In the genomic region with DNA sequence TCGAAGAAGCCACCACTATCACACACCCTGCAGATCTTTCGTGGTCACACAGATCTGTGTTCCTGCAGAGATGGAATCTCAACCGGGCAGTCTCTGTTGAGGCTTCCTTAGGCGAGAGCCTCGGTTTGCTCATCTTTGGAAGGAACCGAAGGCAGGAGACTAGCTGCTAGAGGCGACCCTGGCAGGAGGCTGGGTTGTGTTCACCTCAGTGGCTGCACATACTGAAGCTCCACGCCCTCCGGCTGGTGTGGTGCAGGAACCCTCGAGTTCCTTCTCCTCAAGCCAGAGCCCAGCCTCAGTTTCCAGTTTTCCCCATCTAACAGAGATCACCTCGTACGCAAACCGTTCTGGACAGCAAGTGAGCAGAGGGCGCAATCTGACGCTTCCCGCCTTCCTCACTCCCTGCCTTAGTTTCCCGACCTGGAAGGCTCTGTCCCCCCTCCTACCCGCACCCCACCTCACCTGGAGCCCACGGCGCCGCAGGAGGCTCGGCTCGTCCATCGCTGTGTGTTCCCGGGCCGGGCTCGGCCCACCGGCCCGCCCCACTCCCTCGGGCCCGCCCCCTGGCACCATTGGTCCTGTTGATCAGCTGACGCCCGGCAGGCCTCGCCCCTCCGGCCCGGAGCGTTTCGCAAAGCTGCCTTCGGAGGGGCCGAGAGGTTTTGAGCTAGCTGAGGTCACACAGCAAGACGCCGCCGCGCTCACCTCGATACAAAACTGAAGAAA, we compare ENCODE assay signal across 7 mouse cellular contexts. TPM values are rescaled to one million over a fixed set of nuclear protein-coding genes. Genes with fewer than 3 reads are reported as not detected.
DNase-seq lines count a peak whose midpoint lies in the region; ATAC-seq and TF ChIP-seq lines count a peak whose summit lies in the region.

A gene (minus strand): TSS at position 574 of the 726 bp plus-strand sequence.

- ATAC-seq in intestine, embryonic 14.5 days (replicated peaks; ENCODE audit: low FRiP score, low TSS enrichment, low read depth) = peak; percentile 85
- peak; percentile 89 for ATAC-seq in midbrain, embryonic 12.5 days (ENCODE audit: low FRiP score, low read depth)

- H3K4me1 ChIP-seq in intestine, embryonic 14.5 days (replicated peaks; ENCODE audit: control insufficient read depth, insufficient read depth, low read length) = peaks cover 8% of the 10 kb centered on the region; the same call in 1 of the 2 replicates
- peaks cover 28% of the 10 kb centered on the region for H3K4me1 ChIP-seq in limb, embryonic 10.5 days
- H3K4me1 ChIP-seq in midbrain, embryonic 12.5 days = peaks cover 18% of the 10 kb centered on the region
- peaks cover 17% of the 10 kb centered on the region for H3K4me1 ChIP-seq in small intestine, adult 2 months (ENCODE audit: control insufficient read depth, insufficient read depth, insufficient read length, low read length)

- 0 out of 2 replicates have a peak within 1 kb of the TSS, but pooled peaks have one; percentile 17 for H3K9ac ChIP-seq in intestine, embryonic 14.5 days (ENCODE audit: low read length)
- peak within 1 kb of the TSS; percentile 2; the same call in 1 of the 2 replicates for H3K9ac ChIP-seq in midbrain, embryonic 12.5 days (replicated peaks)

- peak; percentile 93 for DNase-seq in ZHBTc4 (ENCODE audit: low read depth, low spot score)
- peak; percentile 91 for DNase-seq in embryo, embryonic 10 days (ENCODE audit: low spot score)
- DNase-seq in gastrocnemius, postnatal 25 days = peak; percentile 89
- peak; percentile 88 for DNase-seq in intestine, embryonic 14.5 days (ENCODE audit: low spot score)
- DNase-seq in limb, embryonic 10.5 days (ENCODE audit: low spot score) = peak; percentile 90

- H3K4me2 ChIP-seq in intestine, embryonic 14.5 days (ENCODE audit: low read length) = peak within 1 kb of the TSS; percentile 67
- H3K4me2 ChIP-seq in midbrain, embryonic 12.5 days (replicated peaks) = peak within 1 kb of the TSS; percentile 69

- H3K9me3 ChIP-seq in intestine, embryonic 14.5 days (ENCODE audit: control insufficient read depth, low read length) = no peaks in the 10 kb centered on the region
- H3K9me3 ChIP-seq in limb, embryonic 10.5 days (replicated peaks) = no peaks in the 10 kb centered on the region
- H3K9me3 ChIP-seq in midbrain, embryonic 12.5 days = no peaks in the 10 kb centered on the region

- H3K36me3 ChIP-seq in intestine, embryonic 14.5 days (ENCODE audit: control insufficient read depth, insufficient read depth, low read length) = no peaks in the 10 kb centered on the region
- no peaks in the 10 kb centered on the region for H3K36me3 ChIP-seq in limb, embryonic 10.5 days
- H3K36me3 ChIP-seq in midbrain, embryonic 12.5 days = no peaks in the 10 kb centered on the region
- H3K36me3 ChIP-seq in small intestine, adult 2 months (ENCODE audit: control insufficient read depth, insufficient read depth, low read length) = no peaks in the 10 kb centered on the region

- WGBS in intestine, embryonic 14.5 days = 2% methylated on average over 45 of the region's 45 CpGs
- under 1% methylated on average over 45 of the region's 45 CpGs for WGBS in limb, embryonic 10.5 days
- WGBS in midbrain, embryonic 12.5 days = 1% methylated on average over 45 of the region's 45 CpGs
- WGBS in small intestine, adult 2 months = 1% methylated on average over 45 of the region's 45 CpGs

- TF ChIP-seq POLR2A in small intestine, adult 2 months (IDR thresholded peaks at IDR 0.05; ENCODE audit: low read depth, low read length) = no peak; the same call in 1 of the 2 replicates

- H3K27ac ChIP-seq in intestine, embryonic 14.5 days (ENCODE audit: low read depth) = no peak within 1 kb of the TSS
- H3K27ac ChIP-seq in limb, embryonic 10.5 days = peak within 1 kb of the TSS; percentile 40; the same call in 1 of the 2 replicates
- H3K27ac ChIP-seq in midbrain, embryonic 12.5 days (replicated peaks) = no peak within 1 kb of the TSS
- H3K27ac ChIP-seq in small intestine, adult 2 months (ENCODE audit: insufficient read depth, low read depth, low read length) = no peak within 1 kb of the TSS; the same call in 1 of the 2 replicates

- H3K27me3 ChIP-seq in intestine, embryonic 14.5 days (replicated peaks; ENCODE audit: control insufficient read depth, insufficient read depth, low read length) = peaks cover 31% of the 10 kb centered on the region
- peaks cover 83% of the 10 kb centered on the region for H3K27me3 ChIP-seq in limb, embryonic 10.5 days (ENCODE audit: low read depth, poor library complexity, severe bottlenecking)
- H3K27me3 ChIP-seq in midbrain, embryonic 12.5 days = peaks cover 84% of the 10 kb centered on the region
- peaks cover 12% of the 10 kb centered on the region for H3K27me3 ChIP-seq in small intestine, adult 2 months (ENCODE audit: control insufficient read depth, insufficient read depth, low read length)

- peak within 1 kb of the TSS; percentile 41 for H3K4me3 ChIP-seq in intestine, embryonic 14.5 days (ENCODE audit: low read depth, low read length)
- peak within 1 kb of the TSS; percentile 63 for H3K4me3 ChIP-seq in limb, embryonic 10.5 days
- H3K4me3 ChIP-seq in midbrain, embryonic 12.5 days = peak within 1 kb of the TSS; percentile 46
- peak within 1 kb of the TSS; percentile 93 for H3K4me3 ChIP-seq in small intestine, adult 2 months (ENCODE audit: low read depth, low read length)

- TF ChIP-seq CTCF in small intestine, adult 2 months (IDR thresholded peaks at IDR 0.05; ENCODE audit: extremely low read depth, insufficient read length, insufficient replicate concordance, low read depth, low read length) = no peak; the same call in 1 of the 2 replicates

RNA-seq across cellular contexts. Expression of the gene that starts here (rescaled TPM):
- total RNA-seq in gastrocnemius, postnatal 25 days (2021) = 1 to 10 TPM; 2.4 to 3.4 TPM
- polyA plus RNA-seq in intestine, embryonic 14.5 days (2014; fragmentation: Nextera tagmentation; extraction: Ambion mirVana) = 13.1 and 16.7 TPM in 2 replicates
- 12.7 and 17.1 TPM in 2 replicates for polyA plus RNA-seq in limb, embryonic 10.5 days (2016; fragmentation: Nextera tagmentation; extraction: Ambion mirVana)
- polyA plus RNA-seq in midbrain, embryonic 12.5 days (2016; fragmentation: Nextera tagmentation; extraction: Ambion mirVana) = 17.1 and 18.0 TPM in 2 replicates
- polyA plus RNA-seq in small intestine, adult 2 months (2012; rRNA removed) = 63.9 and 71.9 TPM in 2 replicates

Comparison
In these comparisons a context has a peak if more than half of its experiments do, and no peak if none do; other contexts are left out.
1. H3K4me3 ChIP-seq: peak in every context shown above with its lines; median percentile 93 in small intestine, adult 2 months; 63 in limb, embryonic 10.5 days; 46 in midbrain, embryonic 12.5 days; 41 in intestine, embryonic 14.5 days.